Mouse (Mus musculus) stomach, embryonic 16.5 days (tissue): ENCODE data around the gene Opa1. TPM values are rescaled to one million over a fixed set of nuclear protein-coding genes. Genes with fewer than 3 reads are reported as not detected.
A peak's percentile ranks its signal among the peaks of the same experiment; 100 is the strongest.

ENCODE experiments used
- ATAC-seq: fragments of 200-750 bp; cut with Nextera tagmentation; 2 replicates; pipeline ENCODE4 v1.8.0; 2017; ENCODE audit warnings: moderate number of reproducible peaks, moderate TSS enrichment; ENCODE audit not compliant: insufficient read depth, low FRiP score
- H3K27ac ChIP-seq: fragments of 300-500 bp; sonication (generic); 2 replicates; pipeline ENCODE4 v1.5.1; 2014; ENCODE audit warnings: low read length
- H3K27me3 ChIP-seq: fragments of 300-500 bp; sonication (generic); 2 replicates; pipeline ENCODE4 v1.6.1; 2014; ENCODE audit warnings: low read length, control low read depth, mixed read lengths; ENCODE audit not compliant: control insufficient read depth, insufficient read depth
- H3K36me3 ChIP-seq: fragments of 300-500 bp; sonication (generic); 2 replicates; pipeline ENCODE4 v1.6.1; 2014; ENCODE audit warnings: low read length; ENCODE audit not compliant: control insufficient read depth, insufficient read depth
- H3K4me1 ChIP-seq: fragments of 300-500 bp; sonication (generic); 2 replicates; pipeline ENCODE4 v1.6.1; 2014; ENCODE audit warnings: low read length, control low read depth, mixed read lengths; ENCODE audit not compliant: control insufficient read depth, insufficient read depth
- H3K4me2 ChIP-seq: fragments of 300-500 bp; sonication (generic); 2 replicates; pipeline ENCODE4 v1.6.1; 2014; ENCODE audit warnings: low read depth, low read length, mixed read lengths
- H3K4me3 ChIP-seq: fragments of 300-500 bp; sonication (generic); replicated peaks from 2 replicates; pipeline ENCODE4 v1.5.1; 2014; ENCODE audit warnings: mild to moderate bottlenecking, low read length
- H3K9ac ChIP-seq: fragments of 300-500 bp; sonication (generic); 2 replicates; pipeline ENCODE4 v1.6.1; 2014; ENCODE audit warnings: low read length
- H3K9me3 ChIP-seq: fragments of 300-500 bp; sonication (generic); replicated peaks from 2 replicates; pipeline ENCODE4 v1.6.1; 2016; ENCODE audit warnings: low read length, control low read depth; ENCODE audit not compliant: control insufficient read depth
- WGBS: fragments of 180-500 bp; shearing (Covaris S2); extraction: QIAGEN DNeasy Blood & Tissue Kit; methylation state at CpG from one replicate; pipeline ENCODE4 v1.1.7; 2014; 5-methylcytosine and 5-hydroxymethylcytosine counted together
- polyA plus RNA-seq: library from polyadenylated mRNA; unstranded; fragments of >200 nt; fragmentation: Nextera tagmentation; extraction: Ambion mirVana; gene quantifications from 2 replicates; pipeline ENCODE4 v1.2.1, GENCODE M21; 2015

The Opa1 gene
- polyA plus RNA-seq, 1 experiment from 2014 or later: 33.7 TPM

DNA sequence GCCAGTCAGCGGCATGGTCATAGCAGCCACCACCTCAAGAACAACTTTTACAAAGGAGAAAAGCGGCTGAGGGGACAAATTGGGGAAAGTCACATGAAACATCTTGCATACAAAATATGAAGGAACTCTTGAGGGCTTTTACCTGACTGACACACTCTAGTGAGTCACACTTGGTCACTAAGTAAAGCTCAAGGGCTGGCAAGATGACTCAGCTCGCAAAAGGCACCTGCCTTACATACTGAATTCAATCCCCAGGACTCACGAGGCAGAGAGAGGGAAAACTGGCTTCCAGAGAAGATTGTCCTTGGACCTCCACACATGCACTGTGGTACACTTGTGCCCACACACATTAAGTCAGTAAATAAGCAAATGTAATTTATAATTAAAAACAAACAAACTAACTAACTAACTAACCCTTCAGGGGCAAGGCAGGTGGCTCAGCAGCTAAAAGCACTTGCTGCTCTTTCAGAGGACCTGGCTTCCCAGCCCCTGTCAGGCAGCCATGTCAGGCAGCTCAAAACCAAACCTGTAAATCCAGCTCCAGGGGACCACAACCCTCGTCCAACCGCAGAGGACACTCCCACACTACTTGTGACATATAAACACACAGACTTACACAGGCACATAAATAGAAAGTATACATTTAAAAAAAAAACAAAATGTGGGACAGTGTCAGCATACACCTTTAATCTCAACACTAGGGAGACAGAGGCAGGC is 84.1 kb downstream of the Opa1 start:
- H3K9ac ChIP-seq: no peak overlapping the region
- H3K36me3 ChIP-seq: no peaks in the 10 kb centered on the region
- peak; percentile 45; the same call in 1 of the 2 replicates for ATAC-seq
- no peaks in the 10 kb centered on the region for H3K27me3 ChIP-seq
- no peaks in the 10 kb centered on the region for H3K9me3 ChIP-seq
- H3K4me2 ChIP-seq: no peak overlapping the region
- peak overlapping the region; percentile 62 for H3K27ac ChIP-seq
- 66% methylated on average over 6 of the region's 6 CpGs for WGBS
- no peak overlapping the region for H3K4me3 ChIP-seq
- H3K4me1 ChIP-seq: no peaks in the 10 kb centered on the region

GRCm38 (mm10) chr16:29664392-29664791 is 85.3 kb downstream of the Opa1 start:
- no peaks in the 10 kb centered on the region for H3K9me3 ChIP-seq
- no peak overlapping the region for H3K27ac ChIP-seq
- no peaks in the 10 kb centered on the region for H3K4me1 ChIP-seq
- ATAC-seq: no peak
- no peak overlapping the region for H3K4me2 ChIP-seq
- no peaks in the 10 kb centered on the region for H3K36me3 ChIP-seq
- H3K27me3 ChIP-seq: no peaks in the 10 kb centered on the region
- H3K4me3 ChIP-seq: no peak overlapping the region
- H3K9ac ChIP-seq: no peak overlapping the region
- WGBS: 61% methylated on average over 4 of the region's 4 CpGs

- no peak for ATAC-seq
- Histone ChIP-seq H3K4me1 (no peaks in the 10 kb centered on the region), H3K9me3 (no peaks in the 10 kb centered on the region), H3K27me3 (no peaks in the 10 kb centered on the region), H3K27ac (no peak overlapping the region), H3K9ac (no peak overlapping the region), H3K36me3 (no peaks in the 10 kb centered on the region), H3K4me2 (no peak overlapping the region), H3K4me3 (no peak overlapping the region)
- 48% methylated on average over 17 of the region's 17 CpGs for WGBS
Observed at GRCm38 (mm10) chr16:29666991-29667701, 88.0 kb downstream of the Opa1 start.

GRCm38 (mm10) chr16:29667702-29668061 is 88.5 kb downstream of the Opa1 start:
- H3K36me3 ChIP-seq: no peaks in the 10 kb centered on the region
- H3K4me3 ChIP-seq: no peak overlapping the region
- no peaks in the 10 kb centered on the region for H3K4me1 ChIP-seq
- no peak for ATAC-seq
- H3K27me3 ChIP-seq: no peaks in the 10 kb centered on the region
- H3K4me2 ChIP-seq: no peak overlapping the region
- H3K9me3 ChIP-seq: no peaks in the 10 kb centered on the region
- 51% methylated on average over 5 of the region's 5 CpGs for WGBS
- H3K9ac ChIP-seq: no peak overlapping the region
- no peak overlapping the region for H3K27ac ChIP-seq

- Histone ChIP-seq H3K27me3 (no peaks in the 10 kb centered on the region), H3K4me3 (no peak overlapping the region), H3K9me3 (0 out of 2 replicates have a peak, but pooled peaks cover 2% of the 10 kb centered on the region), H3K4me2 (no peak overlapping the region), H3K36me3 (no peaks in the 10 kb centered on the region), H3K27ac (no peak overlapping the region), H3K9ac (no peak overlapping the region), H3K4me1 (no peaks in the 10 kb centered on the region)
- WGBS: 67% methylated on average over 12 of the region's 12 CpGs
- peak; percentile 44; the same call in 1 of the 2 replicates for ATAC-seq
Observed at GRCm38 (mm10) chr16:29668451-29668850, 89.3 kb downstream of the Opa1 start.

GRCm38 (mm10) chr16:29670806-29671205 is 91.7 kb downstream of the Opa1 start:
- ATAC-seq: no peak
- WGBS: 94% methylated on average over 3 of the region's 3 CpGs
- no peak overlapping the region for H3K27ac ChIP-seq
- H3K27me3 ChIP-seq: no peaks in the 10 kb centered on the region
- no peaks in the 10 kb centered on the region for H3K4me1 ChIP-seq
- 0 out of 2 replicates have a peak, but pooled peaks cover 2% of the 10 kb centered on the region for H3K9me3 ChIP-seq
- no peak overlapping the region for H3K9ac ChIP-seq
- no peak overlapping the region for H3K4me3 ChIP-seq
- no peaks in the 10 kb centered on the region for H3K36me3 ChIP-seq
- H3K4me2 ChIP-seq: no peak overlapping the region

DNA sequence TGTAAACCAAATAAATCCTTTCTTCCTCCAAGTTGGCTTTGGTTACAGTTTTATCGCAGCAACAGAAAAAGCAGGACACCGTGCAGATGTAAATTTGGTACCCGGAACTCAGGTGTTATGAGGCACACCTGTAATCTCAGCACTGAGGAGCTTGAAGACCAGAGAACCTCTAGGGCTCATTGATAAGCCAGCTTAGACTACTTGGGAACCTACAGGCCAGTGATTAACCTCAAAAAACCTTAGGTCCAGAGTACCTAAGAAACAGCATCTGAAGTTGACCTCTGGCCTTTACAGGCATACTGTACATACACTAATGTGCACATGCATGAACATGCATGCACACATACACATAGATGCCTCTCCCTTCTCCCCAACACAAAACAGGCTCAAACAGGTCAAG is 94.1 kb downstream of the Opa1 start:
- H3K4me3 ChIP-seq: no peak overlapping the region
- H3K36me3 ChIP-seq: no peaks in the 10 kb centered on the region
- H3K9ac ChIP-seq: no peak overlapping the region
- 0 out of 2 replicates have a peak, but pooled peaks cover 2% of the 10 kb centered on the region for H3K9me3 ChIP-seq
- H3K27ac ChIP-seq: no peak overlapping the region
- no peaks in the 10 kb centered on the region for H3K4me1 ChIP-seq
- H3K4me2 ChIP-seq: no peak overlapping the region
- H3K27me3 ChIP-seq: no peaks in the 10 kb centered on the region
- 82% methylated on average over 3 of the region's 3 CpGs for WGBS
- no peak for ATAC-seq

- no peak overlapping the region for H3K4me3 ChIP-seq
- H3K4me1 ChIP-seq: peaks cover 8% of the 10 kb centered on the region
- H3K9ac ChIP-seq: no peak overlapping the region
- no peak overlapping the region for H3K27ac ChIP-seq
- H3K36me3 ChIP-seq: no peaks in the 10 kb centered on the region
- no peaks in the 10 kb centered on the region for H3K9me3 ChIP-seq
- ATAC-seq: no peak
- WGBS: 70% methylated on average over 5 of the region's 5 CpGs
- H3K27me3 ChIP-seq: no peaks in the 10 kb centered on the region
- no peak overlapping the region for H3K4me2 ChIP-seq
Observed at GRCm38 (mm10) chr16:29679607-29680006, 100.5 kb downstream of the Opa1 start.

DNA sequence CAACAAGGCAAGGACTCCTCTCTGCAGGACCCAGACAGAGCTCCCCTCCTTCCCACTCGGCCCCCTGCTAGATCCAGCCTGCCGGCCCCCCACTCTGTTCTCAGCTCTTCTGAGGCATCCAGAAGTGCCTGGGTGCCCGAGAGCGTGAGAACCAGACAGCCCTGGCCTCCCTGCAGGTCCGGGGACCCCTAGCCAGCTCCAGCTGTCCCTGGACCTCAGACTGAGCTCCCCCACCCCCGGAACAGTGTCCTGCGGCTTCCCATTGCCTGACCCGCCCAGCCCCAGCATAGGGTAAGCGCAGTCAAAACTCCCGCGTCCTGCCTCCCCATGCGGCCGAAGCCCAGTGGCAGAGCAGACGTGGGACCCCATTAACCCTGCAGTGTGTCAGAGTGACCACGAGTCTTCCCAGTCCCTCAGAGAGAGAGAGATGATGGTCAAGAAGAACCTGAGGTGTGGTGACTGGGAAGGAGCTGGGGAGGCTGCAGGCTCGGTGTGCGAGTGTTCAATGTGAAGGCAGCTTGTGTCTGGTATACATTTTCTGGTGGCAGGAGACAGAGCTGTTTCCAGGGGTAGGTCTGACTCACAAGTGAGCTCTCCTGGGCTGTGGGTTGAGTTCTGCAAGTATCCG is 101.5 kb downstream of the Opa1 start:
- ATAC-seq: no peak
- 70% methylated on average over 18 of the region's 18 CpGs for WGBS
- H3K4me2 ChIP-seq: no peak overlapping the region
- no peak overlapping the region for H3K4me3 ChIP-seq
- H3K27me3 ChIP-seq: no peaks in the 10 kb centered on the region
- peaks cover 8% of the 10 kb centered on the region for H3K4me1 ChIP-seq
- no peak overlapping the region for H3K9ac ChIP-seq
- H3K9me3 ChIP-seq: no peaks in the 10 kb centered on the region
- H3K36me3 ChIP-seq: no peaks in the 10 kb centered on the region
- H3K27ac ChIP-seq: no peak overlapping the region
